Mouse (Mus musculus) olfactory bulb, adult 2 months (tissue): Measurements from ENCODE around the gene Cgnl1.

Source experiments
- CTCF ChIP-seq: fragments of 200-500 bp; IDR thresholded peaks from 2 replicates; pipeline ENCODE4 v1.5.1; 2012; ENCODE audit warnings: low read depth, mild to moderate bottlenecking, low read length, moderate library complexity; ENCODE audit not compliant: insufficient read depth
- POLR2A ChIP-seq: fragments of 200-500 bp; IDR thresholded peaks from 2 replicates; pipeline ENCODE4 v1.6.1; 2012; ENCODE audit warnings: mild to moderate bottlenecking, low read depth, low read length, moderate library complexity; ENCODE audit not compliant: insufficient read depth

DNA sequence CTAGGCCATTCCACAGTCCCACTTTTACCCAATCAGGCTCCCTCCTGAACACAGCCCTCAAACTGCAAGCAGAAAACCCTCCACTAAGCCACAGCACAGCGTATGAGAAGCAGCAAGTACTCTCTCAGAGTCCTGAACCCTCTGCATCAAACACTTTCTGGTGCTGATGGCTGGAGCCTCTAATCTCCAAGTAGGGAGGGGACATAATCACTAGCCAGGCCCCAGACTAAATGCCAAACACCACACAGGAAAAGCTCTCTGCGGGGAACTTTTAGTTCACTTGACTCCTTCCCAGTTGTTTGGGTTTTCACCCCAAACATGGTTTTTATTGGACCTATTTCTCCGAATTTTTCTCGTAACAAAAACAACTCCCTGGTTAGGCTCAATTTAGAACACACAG lies 25.0 kb downstream of the Cgnl1 start:
- TF ChIP-seq POLR2A (no peak), CTCF (no peak)
